Mouse (Mus musculus): ENCODE measurements around the gene Ap2a2.
"Not testable (repeated sequence)": the region's sequence is repeated elsewhere in the genome, so short reads cannot be mapped to it uniquely, and the experiment has no call there.

The Ap2a2 gene

DNA sequence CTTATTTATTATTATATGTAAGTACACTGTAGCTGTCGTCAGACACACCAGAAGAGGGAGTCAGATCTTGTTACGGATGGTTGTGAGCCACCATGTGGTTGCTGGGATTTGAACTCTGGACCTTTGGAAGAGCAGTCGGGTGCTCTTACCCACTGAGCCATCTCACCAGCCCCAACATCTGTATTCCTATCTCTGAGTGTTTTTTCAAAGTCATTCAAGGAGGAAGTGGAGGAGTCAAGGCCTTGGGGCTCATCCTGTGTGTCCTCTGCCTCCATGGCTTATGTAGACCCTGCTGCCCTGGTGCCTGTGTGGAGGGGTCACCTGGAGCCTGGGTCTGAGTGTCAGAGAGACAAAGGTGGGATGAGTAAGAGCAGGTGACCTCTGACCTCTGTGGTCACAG lies 107.1 kb downstream of the Ap2a2 start:
- DNase-seq = not testable (repeated sequence)

GRCm38 (mm10) chr7:141670999-141671398 lies 109.0 kb downstream of the Ap2a2 start:
- DNase-seq = peak; percentile 46

DNA sequence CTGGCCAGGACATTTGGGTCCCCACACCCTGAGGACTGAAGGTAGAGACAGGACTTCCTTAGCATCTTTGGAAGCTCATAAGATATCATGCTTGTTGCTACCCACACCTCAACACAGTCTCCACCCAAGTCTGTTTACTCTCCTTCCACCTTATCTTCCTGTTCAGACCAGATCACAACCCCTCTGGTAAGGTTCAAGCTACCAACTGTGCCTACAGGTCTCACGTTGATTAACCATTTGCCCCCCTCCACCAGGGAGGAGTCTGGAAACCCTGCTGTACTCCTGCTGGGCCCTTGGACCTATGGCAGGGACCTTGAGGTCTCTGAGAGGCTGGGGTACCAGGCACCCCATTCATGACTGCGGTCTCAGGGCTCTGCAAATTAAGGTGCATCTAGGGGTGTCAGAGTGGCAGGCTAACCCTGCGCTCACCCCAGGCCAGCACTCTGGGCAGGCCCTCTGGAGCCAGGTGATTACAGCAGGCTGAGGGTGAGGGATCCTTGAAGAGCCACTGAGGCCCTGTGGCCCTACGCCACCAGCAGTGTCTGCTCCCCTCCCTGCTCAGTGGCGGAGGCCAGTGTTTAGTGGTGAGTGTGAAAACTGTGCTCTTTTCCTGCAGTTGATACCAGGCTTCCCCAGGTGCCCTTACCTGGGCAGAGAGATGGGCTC lies 109.8 kb downstream of the Ap2a2 start:
- DNase-seq = no peak

DNA sequence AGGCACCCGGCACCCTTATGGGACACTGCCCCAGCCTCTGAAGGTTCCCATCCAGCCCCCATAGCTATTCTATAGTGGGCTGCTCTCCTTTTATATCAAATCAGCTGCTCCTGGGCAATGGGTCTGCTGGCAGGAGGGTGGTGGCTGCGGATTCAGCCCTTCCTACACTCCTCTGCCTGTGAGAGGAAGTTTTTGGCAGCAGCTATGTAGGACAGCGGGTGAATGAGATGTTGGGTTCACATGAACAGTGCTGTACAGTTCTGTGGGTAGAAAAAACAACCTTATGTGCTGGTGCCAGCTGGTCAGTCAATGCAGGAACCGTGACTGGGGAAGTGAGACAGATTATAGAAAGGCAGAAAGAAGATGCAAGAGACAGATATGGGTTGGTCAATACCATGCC lies 116.9 kb downstream of the Ap2a2 start:
- no peak for DNase-seq
